Mouse (Mus musculus) erythroblast, embryonic 14.5 days (primary cell): ENCODE measurements around the gene Nrg4.

Source experiments
- GATA1 ChIP-seq: IDR thresholded peaks from 2 replicates; pipeline ENCODE4 v1.6.1; 2012; ENCODE audit warnings: low read length, inconsistent platforms, mixed read lengths
- TAL1 ChIP-seq: IDR thresholded peaks from 3 replicates; pipeline ENCODE4 v1.6.1; 2012; ENCODE audit warnings: low read length, inconsistent platforms, mixed read lengths

GRCm38 (mm10) chr9:55208458-55208789 is 118.2 kb downstream of the Nrg4 start:
- no peak for TF ChIP-seq GATA1
- TF ChIP-seq TAL1: no peak
